Mouse (Mus musculus) olfactory bulb, adult 2 months (tissue): ENCODE measurements around the gene Cald1.

ENCODE experiments used
- CTCF ChIP-seq: fragments of 200-500 bp; IDR thresholded peaks from 2 replicates; pipeline ENCODE4 v1.5.1; 2012; ENCODE audit warnings: low read depth, mild to moderate bottlenecking, low read length, moderate library complexity; ENCODE audit not compliant: insufficient read depth
- POLR2A ChIP-seq: fragments of 200-500 bp; IDR thresholded peaks from 2 replicates; pipeline ENCODE4 v1.6.1; 2012; ENCODE audit warnings: mild to moderate bottlenecking, low read depth, low read length, moderate library complexity; ENCODE audit not compliant: insufficient read depth

DNA sequence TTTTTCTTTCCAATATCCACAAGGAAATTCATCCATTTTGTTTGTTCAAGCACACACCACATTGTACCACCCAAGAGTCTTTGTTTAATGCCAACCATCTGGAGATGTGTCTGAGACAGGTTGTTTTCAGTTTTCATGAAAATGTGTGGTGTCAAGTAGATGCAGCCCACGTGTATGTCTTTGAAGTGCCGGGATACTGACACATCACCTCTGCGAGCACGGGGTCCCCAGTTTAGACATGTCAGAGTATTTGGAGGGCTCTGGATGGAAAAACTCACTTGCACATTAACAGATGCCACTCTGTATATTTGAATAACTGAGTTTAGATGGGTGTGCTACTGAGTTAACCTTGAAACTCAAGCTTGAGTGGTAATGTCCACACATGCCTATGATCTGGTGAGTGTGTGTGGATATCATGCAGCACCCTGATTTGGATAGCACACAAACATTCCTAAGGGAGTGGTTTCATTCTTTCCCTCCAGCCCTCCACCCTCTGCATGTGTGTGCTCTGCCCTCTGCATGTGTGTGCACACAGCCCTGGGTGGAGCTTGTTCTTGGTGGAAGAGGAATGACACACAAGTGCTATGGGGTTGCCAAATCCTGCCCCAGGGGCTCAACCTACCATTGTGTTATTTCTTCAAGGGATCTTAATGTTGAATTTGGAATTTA, 45.7 kb upstream of the Cald1 start:
- no peak for TF ChIP-seq CTCF
- TF ChIP-seq POLR2A = no peak
